ENCODE assay signal across 10 mouse cellular contexts in genomic region chr15:5142714-5143113, GRCm38 (mm10). TPM values are rescaled to one million over a fixed set of nuclear protein-coding genes. Genes with fewer than 3 reads are reported as not detected.
DNase-seq lines count a peak whose midpoint lies in the region; ATAC-seq lines count a peak whose summit lies in the region.
"Had no signal": no experiment of that assay in that cellular context is flagged by ENCODE, and none has a peak within 500 bp of the region (broad histone marks: within the 10 kb centered on the region; RNA-seq: fewer than 3 reads in every experiment).

No protein-coding gene starts in this region.

- H3K9ac ChIP-seq in forebrain, embryonic 12.5 days, result no peak overlapping the region
- no peak overlapping the region for H3K9ac ChIP-seq in intestine, embryonic 14.5 days (ENCODE audit: low read length)
- no peak overlapping the region for H3K9ac ChIP-seq in intestine, embryonic 15.5 days
- H3K9ac ChIP-seq in neural tube, embryonic 12.5 days, result no peak overlapping the region
- H3K9ac ChIP-seq in neural tube, embryonic 15.5 days (replicated peaks), result no peak overlapping the region

- intact Hi-C loops in gastrocnemius, postnatal 14 days (cut with DNase I; ENCODE audit: low total_unique reads), result no loop called here

- no peak overlapping the region for H3K27ac ChIP-seq in forebrain, embryonic 10.5 days
- no peak overlapping the region for H3K27ac ChIP-seq in forebrain, embryonic 12.5 days
- no peak overlapping the region for H3K27ac ChIP-seq in intestine, embryonic 14.5 days (ENCODE audit: low read depth)
- H3K27ac ChIP-seq in intestine, embryonic 15.5 days, result no peak overlapping the region
- H3K27ac ChIP-seq in neural tube, embryonic 12.5 days, result no peak overlapping the region
- H3K27ac ChIP-seq in neural tube, embryonic 15.5 days (replicated peaks), result no peak overlapping the region

- DNase-seq in forebrain, embryonic 10.5 days (ENCODE audit: extremely low spot score, low spot score), result no peak
- no peak for DNase-seq in intestine, embryonic 14.5 days (ENCODE audit: low spot score)
- DNase-seq in neural tube, embryonic 10.5 days (ENCODE audit: extremely low spot score, low spot score), result no peak
- no peak for DNase-seq in gastrocnemius, postnatal 14 days
- DNase-seq: left cerebral cortex, postnatal 4 days; right cerebral cortex, postnatal 4 days had no signal

- H3K9me3 ChIP-seq in forebrain, embryonic 10.5 days, result no peaks in the 10 kb centered on the region
- H3K9me3 ChIP-seq in forebrain, embryonic 12.5 days, result no peaks in the 10 kb centered on the region
- no peaks in the 10 kb centered on the region for H3K9me3 ChIP-seq in intestine, embryonic 14.5 days (ENCODE audit: control insufficient read depth, low read length)
- H3K9me3 ChIP-seq in intestine, embryonic 15.5 days, result no peaks in the 10 kb centered on the region
- H3K9me3 ChIP-seq in neural tube, embryonic 12.5 days, result no peaks in the 10 kb centered on the region
- no peaks in the 10 kb centered on the region for H3K9me3 ChIP-seq in neural tube, embryonic 15.5 days (replicated peaks)

- peaks cover 14% of the 10 kb centered on the region for H3K4me1 ChIP-seq in forebrain, embryonic 10.5 days
- H3K4me1 ChIP-seq in forebrain, embryonic 12.5 days, result peaks cover 10% of the 10 kb centered on the region
- peaks cover 11% of the 10 kb centered on the region for H3K4me1 ChIP-seq in intestine, embryonic 14.5 days (replicated peaks; ENCODE audit: control insufficient read depth, insufficient read depth, low read length)
- peaks cover 11% of the 10 kb centered on the region for H3K4me1 ChIP-seq in intestine, embryonic 15.5 days (replicated peaks)
- peaks cover 12% of the 10 kb centered on the region for H3K4me1 ChIP-seq in neural tube, embryonic 12.5 days
- peaks cover 18% of the 10 kb centered on the region for H3K4me1 ChIP-seq in neural tube, embryonic 15.5 days

- WGBS in forebrain, embryonic 10.5 days, result 73% methylated on average over 5 of the region's 5 CpGs
- WGBS in forebrain, embryonic 12.5 days, result 75% methylated on average over 5 of the region's 5 CpGs
- WGBS in intestine, embryonic 14.5 days, result 68% methylated on average over 5 of the region's 5 CpGs
- 66% methylated on average over 5 of the region's 5 CpGs for WGBS in intestine, embryonic 15.5 days
- WGBS in neural tube, embryonic 12.5 days, result 73% methylated on average over 5 of the region's 5 CpGs
- WGBS in neural tube, embryonic 15.5 days, result 78% methylated on average over 5 of the region's 5 CpGs

- peaks cover 7% of the 10 kb centered on the region; the same call in 1 of the 2 replicates for H3K36me3 ChIP-seq in forebrain, embryonic 10.5 days (replicated peaks)
- H3K36me3 ChIP-seq in forebrain, embryonic 12.5 days (replicated peaks), result no peaks in the 10 kb centered on the region
- H3K36me3 ChIP-seq in intestine, embryonic 14.5 days (ENCODE audit: control insufficient read depth, insufficient read depth, low read length), result no peaks in the 10 kb centered on the region
- H3K36me3 ChIP-seq in intestine, embryonic 15.5 days, result no peaks in the 10 kb centered on the region
- no peaks in the 10 kb centered on the region for H3K36me3 ChIP-seq in neural tube, embryonic 12.5 days
- no peaks in the 10 kb centered on the region for H3K36me3 ChIP-seq in neural tube, embryonic 15.5 days

- H3K27me3 ChIP-seq in forebrain, embryonic 10.5 days (ENCODE audit: poor library complexity, severe bottlenecking), result no peaks in the 10 kb centered on the region
- H3K27me3 ChIP-seq in forebrain, embryonic 12.5 days, result no peaks in the 10 kb centered on the region
- no peaks in the 10 kb centered on the region for H3K27me3 ChIP-seq in intestine, embryonic 14.5 days (replicated peaks; ENCODE audit: control insufficient read depth, insufficient read depth, low read length)
- H3K27me3 ChIP-seq in intestine, embryonic 15.5 days (replicated peaks), result no peaks in the 10 kb centered on the region
- no peaks in the 10 kb centered on the region for H3K27me3 ChIP-seq in neural tube, embryonic 12.5 days (replicated peaks)
- no peaks in the 10 kb centered on the region for H3K27me3 ChIP-seq in neural tube, embryonic 15.5 days (replicated peaks)

- H3K4me2 ChIP-seq in forebrain, embryonic 12.5 days, result no peak overlapping the region
- H3K4me2 ChIP-seq in intestine, embryonic 14.5 days (ENCODE audit: low read length), result peak overlapping the region; percentile 71
- no peak overlapping the region for H3K4me2 ChIP-seq in intestine, embryonic 15.5 days (replicated peaks)
- H3K4me2 ChIP-seq in neural tube, embryonic 12.5 days (replicated peaks), result peak overlapping the region; percentile 70; the same call in 1 of the 2 replicates
- peak overlapping the region; percentile 67 for H3K4me2 ChIP-seq in neural tube, embryonic 15.5 days

- ATAC-seq in forebrain, embryonic 12.5 days (ENCODE audit: low FRiP score), result no peak
- ATAC-seq in intestine, embryonic 14.5 days (replicated peaks; ENCODE audit: low FRiP score, low TSS enrichment, low read depth), result no peak
- no peak for ATAC-seq in intestine, embryonic 15.5 days
- ATAC-seq in neural tube, embryonic 12.5 days (ENCODE audit: low FRiP score, low read depth), result no peak
- ATAC-seq in neural tube, embryonic 15.5 days (ENCODE audit: low FRiP score), result no peak

- peak overlapping the region; percentile 85; the same call in 1 of the 2 replicates for H3K4me3 ChIP-seq in forebrain, embryonic 10.5 days
- H3K4me3 ChIP-seq in forebrain, embryonic 12.5 days (replicated peaks), result no peak overlapping the region
- H3K4me3 ChIP-seq in intestine, embryonic 14.5 days (ENCODE audit: low read depth, low read length), result peak overlapping the region; percentile 83; the same call in 1 of the 2 replicates
- H3K4me3 ChIP-seq in intestine, embryonic 15.5 days (replicated peaks), result no peak overlapping the region
- no peak overlapping the region for H3K4me3 ChIP-seq in neural tube, embryonic 12.5 days
- H3K4me3 ChIP-seq in neural tube, embryonic 15.5 days (replicated peaks), result no peak overlapping the region

RNA-seq across cellular contexts. Expression of gene Prkaa1, which starts 0.9 kb away (rescaled TPM):
- polyA plus RNA-seq in forebrain, embryonic 10.5 days (2016; fragmentation: Nextera tagmentation; extraction: Ambion mirVana), result 12.8 and 12.9 TPM in 2 replicates
- 14.7 and 14.9 TPM in 2 replicates for polyA plus RNA-seq in forebrain, embryonic 12.5 days (2016; fragmentation: Nextera tagmentation; extraction: Ambion mirVana)
- polyA plus RNA-seq in intestine, embryonic 14.5 days (2014; fragmentation: Nextera tagmentation; extraction: Ambion mirVana), result 26.0 and 27.5 TPM in 2 replicates
- polyA plus RNA-seq in intestine, embryonic 15.5 days (2015; fragmentation: Nextera tagmentation; extraction: Ambion mirVana), result 22.9 and 25.9 TPM in 2 replicates
- polyA plus RNA-seq in neural tube, embryonic 12.5 days (2016; fragmentation: Nextera tagmentation; extraction: Ambion mirVana), result 16.0 and 17.7 TPM in 2 replicates
- 14.5 and 16.9 TPM in 2 replicates for polyA plus RNA-seq in neural tube, embryonic 15.5 days (2015; fragmentation: Nextera tagmentation; extraction: Ambion mirVana)
- 10 to 100 TPM; 13.5 to 13.8 TPM for total RNA-seq in gastrocnemius, postnatal 14 days (2021)

RNA-seq across cellular contexts. Expression of gene Rpl37, which starts 26.3 kb away (rescaled TPM):
- polyA plus RNA-seq in forebrain, embryonic 10.5 days (2016; fragmentation: Nextera tagmentation; extraction: Ambion mirVana), result 465 and 478 TPM in 2 replicates
- polyA plus RNA-seq in forebrain, embryonic 12.5 days (2016; fragmentation: Nextera tagmentation; extraction: Ambion mirVana), result 475 and 476 TPM in 2 replicates
- 807 and 885 TPM in 2 replicates for polyA plus RNA-seq in intestine, embryonic 14.5 days (2014; fragmentation: Nextera tagmentation; extraction: Ambion mirVana)
- polyA plus RNA-seq in intestine, embryonic 15.5 days (2015; fragmentation: Nextera tagmentation; extraction: Ambion mirVana), result 531 and 618 TPM in 2 replicates
- polyA plus RNA-seq in neural tube, embryonic 12.5 days (2016; fragmentation: Nextera tagmentation; extraction: Ambion mirVana), result 422 and 438 TPM in 2 replicates
- polyA plus RNA-seq in neural tube, embryonic 15.5 days (2015; fragmentation: Nextera tagmentation; extraction: Ambion mirVana), result 343 and 364 TPM in 2 replicates
- 100 to 1,000 TPM; 256 to 280 TPM for total RNA-seq in gastrocnemius, postnatal 14 days (2021)

RNA-seq across cellular contexts. Expression of gene Card6, which starts 34.4 kb away (rescaled TPM):
- 0.84 and 1.2 TPM in 2 replicates for polyA plus RNA-seq in forebrain, embryonic 10.5 days (2016; fragmentation: Nextera tagmentation; extraction: Ambion mirVana)
- 0.45 and 1.1 TPM in 2 replicates for polyA plus RNA-seq in forebrain, embryonic 12.5 days (2016; fragmentation: Nextera tagmentation; extraction: Ambion mirVana)
- polyA plus RNA-seq in intestine, embryonic 14.5 days (2014; fragmentation: Nextera tagmentation; extraction: Ambion mirVana), result 1.1 and 1.4 TPM in 2 replicates
- polyA plus RNA-seq in intestine, embryonic 15.5 days (2015; fragmentation: Nextera tagmentation; extraction: Ambion mirVana), result 1.7 and 1.8 TPM in 2 replicates
- polyA plus RNA-seq in neural tube, embryonic 12.5 days (2016; fragmentation: Nextera tagmentation; extraction: Ambion mirVana), result 0.71 and 0.88 TPM in 2 replicates
- polyA plus RNA-seq in neural tube, embryonic 15.5 days (2015; fragmentation: Nextera tagmentation; extraction: Ambion mirVana), result 0.32 and 0.91 TPM in 2 replicates
- total RNA-seq in gastrocnemius, postnatal 14 days (2021), result 1 to 10 TPM; 1.4 to 1.8 TPM

RNA-seq across cellular contexts. Expression of gene Ttc33, which starts 42.6 kb away (rescaled TPM):
- 33.3 and 34.1 TPM in 2 replicates for polyA plus RNA-seq in forebrain, embryonic 10.5 days (2016; fragmentation: Nextera tagmentation; extraction: Ambion mirVana)
- 42.4 and 46.2 TPM in 2 replicates for polyA plus RNA-seq in forebrain, embryonic 12.5 days (2016; fragmentation: Nextera tagmentation; extraction: Ambion mirVana)
- 37.4 and 41.2 TPM in 2 replicates for polyA plus RNA-seq in intestine, embryonic 14.5 days (2014; fragmentation: Nextera tagmentation; extraction: Ambion mirVana)
- 32.9 and 38.2 TPM in 2 replicates for polyA plus RNA-seq in intestine, embryonic 15.5 days (2015; fragmentation: Nextera tagmentation; extraction: Ambion mirVana)
- 52.1 and 52.5 TPM in 2 replicates for polyA plus RNA-seq in neural tube, embryonic 12.5 days (2016; fragmentation: Nextera tagmentation; extraction: Ambion mirVana)
- 53.0 and 54.0 TPM in 2 replicates for polyA plus RNA-seq in neural tube, embryonic 15.5 days (2015; fragmentation: Nextera tagmentation; extraction: Ambion mirVana)
- 10 to 100 TPM; 32.6 to 37.3 TPM for total RNA-seq in gastrocnemius, postnatal 14 days (2021)

Comparison
In these comparisons a context has a peak if more than half of its experiments do, and no peak if none do; other contexts are left out.
1. H3K4me3 ChIP-seq: peak in forebrain, embryonic 10.5 days (single experiment) and intestine, embryonic 14.5 days (single experiment); none in forebrain, embryonic 12.5 days (single experiment), intestine, embryonic 15.5 days (single experiment), neural tube, embryonic 12.5 days (single experiment) and neural tube, embryonic 15.5 days (single experiment).
2. H3K4me2 ChIP-seq: peak in intestine, embryonic 14.5 days (single experiment), neural tube, embryonic 12.5 days (single experiment) and neural tube, embryonic 15.5 days (single experiment); none in forebrain, embryonic 12.5 days (single experiment) and intestine, embryonic 15.5 days (single experiment).